Mouse (Mus musculus): ENCODE data around the gene Slc26a9.

Gene Slc26a9

DNA sequence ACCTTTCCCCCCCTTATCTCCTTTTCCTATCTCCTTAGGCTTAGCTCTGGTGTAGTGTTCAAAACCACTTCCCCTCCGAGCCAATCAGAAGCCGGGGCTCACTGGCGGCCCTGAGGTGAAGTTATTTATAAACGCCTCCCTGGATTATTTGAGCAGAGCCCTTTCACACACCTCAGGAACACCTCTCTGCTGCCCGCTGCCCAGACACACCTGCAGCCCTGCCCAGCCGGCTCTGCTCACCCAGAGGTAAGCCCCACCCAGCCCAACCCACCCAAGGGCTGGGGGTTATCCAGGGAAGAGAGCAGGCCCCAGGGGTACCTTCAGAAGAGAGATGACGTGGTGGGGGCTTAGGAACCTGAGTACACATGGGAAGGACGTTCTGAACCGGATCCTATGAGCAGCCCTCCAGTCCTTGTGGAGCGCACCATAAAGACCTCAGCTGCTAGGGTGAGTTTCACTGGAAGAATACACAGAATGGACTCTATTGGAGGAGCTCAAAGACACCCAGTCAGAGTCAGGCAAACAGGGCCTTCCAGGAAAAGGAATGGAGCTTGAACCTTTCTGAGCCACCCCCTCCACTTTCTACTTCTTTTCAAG, at the start of gene Slc26a9:
Gene Slc26a9 (plus strand): TSS at position 155 of the 597 bp plus-strand sequence.
- no peak for DNase-seq (ENCODE audit: low read depth, low spot score)

DNA sequence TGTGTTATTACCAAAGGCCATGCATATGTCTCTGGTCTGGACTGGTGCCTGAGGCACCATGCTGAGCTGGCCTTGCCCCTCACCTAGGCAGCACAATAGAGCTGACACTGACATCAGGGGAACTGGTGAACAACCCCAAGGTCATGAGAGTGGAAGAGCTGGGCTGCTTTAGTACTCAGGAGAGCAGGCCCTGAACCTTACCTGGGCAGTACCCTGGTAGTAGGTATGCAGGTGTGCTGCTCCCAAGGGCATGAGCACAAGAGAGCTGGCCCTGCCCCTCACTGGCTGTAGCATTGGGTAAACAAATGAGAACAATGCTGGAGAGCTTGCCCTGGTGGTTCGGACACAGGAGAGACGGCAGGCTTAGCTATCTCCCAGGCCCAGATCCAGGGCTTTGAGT, 48.5 kb upstream of the Slc26a9 start:
- no peak for DNase-seq (ENCODE audit: low read depth, low spot score)

DNA sequence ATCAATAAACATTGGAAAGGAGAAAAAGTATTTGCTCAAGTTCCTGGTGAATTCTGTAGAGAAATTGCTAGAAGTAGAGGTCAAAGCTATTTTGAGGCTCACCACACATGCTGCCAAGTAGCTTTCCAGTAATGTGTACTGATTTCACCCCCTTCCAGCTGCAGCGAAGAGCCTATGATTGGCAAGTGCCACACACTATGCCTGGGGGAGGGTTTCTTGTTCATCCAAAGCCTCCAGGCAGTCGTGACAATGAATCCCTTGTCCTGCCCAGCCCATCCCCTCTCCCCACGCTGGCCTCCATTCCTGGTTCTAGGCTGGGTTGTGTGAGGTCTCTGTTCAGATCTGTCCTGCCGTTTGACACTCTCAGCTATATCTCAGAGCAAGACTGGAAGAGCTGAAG, 47.5 kb upstream of the Slc26a9 start:
- no peak for DNase-seq (ENCODE audit: low read depth, low spot score)

DNA sequence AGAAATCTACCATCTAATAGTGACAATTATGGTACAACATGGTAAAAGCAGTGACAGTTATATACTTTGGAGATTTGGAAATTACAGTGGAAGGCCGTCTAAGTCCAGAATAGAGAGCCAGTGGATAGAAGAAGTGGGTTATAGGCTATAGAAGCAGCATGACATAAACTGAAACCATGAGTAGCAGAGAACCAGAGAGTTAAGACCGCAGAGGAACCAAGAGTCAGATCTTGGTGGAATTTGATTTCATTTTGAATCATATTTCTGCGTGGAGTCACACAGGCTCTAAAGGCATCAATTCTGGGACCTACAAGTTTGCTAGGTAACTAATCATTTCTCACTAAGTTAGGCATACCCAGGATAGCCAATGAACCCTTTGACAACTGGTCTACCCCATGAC, 45.1 kb upstream of the Slc26a9 start:
- no peak for DNase-seq (ENCODE audit: low read depth, low spot score)

DNA sequence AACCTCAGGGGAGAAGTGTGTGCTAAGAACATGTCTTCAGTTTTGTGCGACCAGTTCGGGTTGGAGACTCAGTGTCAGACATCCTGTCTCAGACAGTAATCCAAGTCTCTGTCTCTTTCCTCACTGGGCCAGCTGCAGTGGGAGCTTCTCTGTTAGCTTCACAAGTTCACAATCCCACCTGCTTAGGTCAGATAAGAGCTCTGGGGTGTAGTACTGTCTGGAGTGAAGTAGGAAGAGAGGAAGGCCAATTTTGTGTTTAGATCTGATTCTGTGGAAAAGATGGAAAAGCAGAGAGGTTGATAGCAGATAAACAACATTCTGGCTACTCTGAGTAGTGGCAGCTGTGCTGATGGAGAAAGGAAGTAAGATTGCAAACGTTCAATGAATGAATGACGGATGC, 44.2 kb upstream of the Slc26a9 start:
- no peak for DNase-seq (ENCODE audit: low read depth, low spot score)

DNA sequence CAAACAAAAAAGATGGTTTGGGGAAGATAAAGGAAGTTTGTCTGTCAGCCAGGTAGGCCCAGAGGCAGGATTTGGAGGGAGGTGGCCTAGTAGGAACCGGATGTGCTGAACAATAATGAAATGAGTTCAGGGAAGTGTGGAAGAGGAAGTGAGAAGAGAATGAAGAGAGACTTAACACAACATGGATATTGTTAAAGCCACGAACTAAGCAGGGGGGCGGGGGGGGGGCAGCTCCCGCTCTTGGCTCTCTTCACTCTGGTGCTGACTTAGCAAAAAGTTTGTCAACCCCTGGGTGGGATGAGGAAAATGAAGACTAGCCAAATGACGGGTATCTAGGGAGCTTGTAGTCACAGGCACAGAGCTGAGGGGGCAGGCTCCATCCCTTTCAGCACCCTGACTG, 43.4 kb upstream of the Slc26a9 start:
- no peak for DNase-seq (ENCODE audit: low read depth, low spot score)

DNA sequence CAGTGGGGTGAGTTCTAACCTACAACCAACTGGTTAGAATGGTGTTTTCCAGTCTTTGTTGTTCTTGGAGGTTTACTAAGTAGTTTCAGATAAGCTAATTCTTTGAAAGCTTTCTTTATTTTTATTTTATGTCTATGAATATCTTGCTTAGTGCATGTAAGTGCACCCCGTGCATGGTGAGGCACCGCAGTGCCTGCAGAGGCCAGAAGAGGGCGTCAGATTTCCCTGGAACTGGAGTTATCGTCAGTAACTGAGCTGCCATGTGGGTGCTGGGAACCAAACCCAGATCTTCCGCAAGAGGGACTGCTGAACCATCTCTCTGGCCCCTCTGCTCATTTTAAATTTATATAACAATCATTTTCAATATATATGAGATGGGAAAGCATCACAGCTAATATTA, 42.4 kb upstream of the Slc26a9 start:
- DNase-seq (ENCODE audit: low read depth, low spot score) = no peak

DNA sequence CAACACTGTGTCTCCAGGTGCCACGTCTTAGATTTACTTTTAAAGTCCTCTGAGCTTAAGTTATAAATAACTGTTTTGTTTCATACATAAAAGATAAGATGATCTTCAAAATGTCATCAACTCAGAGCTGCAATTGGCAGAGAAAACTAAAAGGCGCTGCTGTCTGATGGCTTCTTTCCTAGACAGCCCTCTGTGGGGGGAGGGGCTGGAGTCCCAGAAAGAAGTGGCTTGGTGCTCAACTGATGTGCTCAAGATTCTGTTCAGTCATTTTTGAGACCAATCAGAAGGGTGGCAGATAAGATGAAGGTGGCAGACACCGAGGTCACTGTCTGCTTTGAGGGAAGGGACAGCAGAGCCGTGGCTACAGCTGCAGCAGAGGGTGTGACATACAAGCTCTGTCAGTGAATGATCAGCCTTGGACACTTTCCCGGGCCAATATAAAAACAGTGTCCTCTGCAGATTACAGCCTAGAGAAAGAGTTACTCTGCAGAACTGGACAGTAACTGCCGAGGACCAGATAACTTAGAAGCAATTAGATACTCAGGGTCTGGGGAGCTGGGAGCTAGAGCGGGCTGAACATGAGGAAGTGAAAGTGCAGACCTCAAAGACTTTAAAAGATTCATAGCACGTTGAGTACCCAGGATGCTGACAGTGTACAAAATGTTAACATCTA, 41.6 kb upstream of the Slc26a9 start:
- no peak for DNase-seq (ENCODE audit: low read depth, low spot score)

DNA sequence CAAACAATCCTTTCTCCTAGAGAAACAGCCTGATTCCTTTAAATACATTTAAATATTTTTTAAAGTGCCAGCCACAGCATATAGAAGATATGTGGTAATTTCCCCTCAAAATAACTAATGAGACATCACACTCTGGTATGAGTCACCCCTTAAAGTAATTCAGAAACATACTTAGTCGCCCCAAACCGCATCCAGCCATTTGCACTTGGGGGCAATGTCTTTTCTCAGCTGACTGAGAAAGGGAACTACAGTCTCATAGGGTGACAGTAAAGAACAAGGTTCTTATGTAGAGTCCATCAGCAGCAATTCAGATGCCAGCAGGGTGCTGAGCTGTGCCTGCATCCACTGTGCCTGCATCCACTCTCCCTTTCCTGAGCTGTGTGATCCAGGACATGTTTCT, 40.3 kb upstream of the Slc26a9 start:
- DNase-seq (ENCODE audit: low read depth, low spot score) = no peak

DNA sequence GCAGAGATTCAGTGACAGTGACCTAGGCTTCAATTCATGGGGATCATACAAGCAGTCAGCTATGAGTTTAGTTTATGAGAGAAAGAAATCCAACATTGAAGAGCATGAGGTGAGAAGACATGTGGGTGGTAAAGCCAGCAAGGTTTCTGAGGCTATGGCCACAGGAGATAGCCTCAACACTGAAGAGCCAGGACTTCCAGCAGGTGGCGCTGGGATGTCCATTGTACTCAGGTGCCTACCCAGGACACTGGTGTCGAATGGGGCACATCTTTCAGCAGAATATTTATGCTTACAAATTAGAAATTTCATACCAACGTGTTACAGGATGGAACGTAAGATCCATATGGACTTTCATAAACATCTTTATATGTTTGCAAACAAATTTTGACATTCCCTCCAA, 35.5 kb upstream of the Slc26a9 start:
- DNase-seq (ENCODE audit: low read depth, low spot score) = peak; percentile 24

DNA sequence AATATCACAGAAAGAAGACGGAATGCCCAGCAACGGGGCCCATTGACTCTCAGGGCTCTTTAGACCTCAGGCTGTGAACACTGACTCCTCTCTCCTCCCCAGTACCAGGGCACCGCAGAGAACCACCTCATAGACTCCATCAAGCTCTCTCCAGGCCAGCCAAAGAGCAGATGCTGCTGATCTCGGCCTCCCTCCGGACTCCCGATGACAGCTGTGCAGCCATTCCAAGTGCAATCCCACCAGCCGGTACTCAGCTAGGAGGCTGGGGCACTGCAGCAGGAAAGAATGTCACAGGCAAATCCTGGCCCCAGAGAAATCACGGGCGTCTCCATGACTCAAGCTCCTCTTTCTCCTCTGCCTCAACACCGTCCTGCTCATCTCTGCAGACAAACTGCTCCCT, 32.3 kb upstream of the Slc26a9 start:
- no peak for DNase-seq (ENCODE audit: low read depth, low spot score)

DNA sequence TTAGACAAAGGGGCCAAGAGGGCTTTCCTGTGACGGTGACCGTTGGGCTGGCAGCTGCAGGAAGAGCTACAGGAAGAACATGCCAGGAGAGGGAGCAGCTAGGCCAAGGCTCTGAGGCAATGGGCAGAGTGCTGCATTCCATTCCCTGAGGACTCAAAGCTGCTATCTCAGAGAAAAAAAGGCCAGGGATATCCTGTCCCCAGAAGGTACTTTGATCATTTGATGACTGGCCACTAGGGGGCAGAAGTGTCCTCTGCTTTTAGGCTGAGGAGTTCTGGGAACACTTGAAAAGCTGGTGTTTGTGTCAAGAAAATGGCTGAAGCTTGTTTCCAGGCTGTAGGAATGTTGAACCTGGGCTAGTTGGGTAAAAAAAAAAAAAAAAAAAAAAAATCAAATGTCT, 31.4 kb upstream of the Slc26a9 start:
- DNase-seq (ENCODE audit: low read depth, low spot score) = peak; percentile 79

DNA sequence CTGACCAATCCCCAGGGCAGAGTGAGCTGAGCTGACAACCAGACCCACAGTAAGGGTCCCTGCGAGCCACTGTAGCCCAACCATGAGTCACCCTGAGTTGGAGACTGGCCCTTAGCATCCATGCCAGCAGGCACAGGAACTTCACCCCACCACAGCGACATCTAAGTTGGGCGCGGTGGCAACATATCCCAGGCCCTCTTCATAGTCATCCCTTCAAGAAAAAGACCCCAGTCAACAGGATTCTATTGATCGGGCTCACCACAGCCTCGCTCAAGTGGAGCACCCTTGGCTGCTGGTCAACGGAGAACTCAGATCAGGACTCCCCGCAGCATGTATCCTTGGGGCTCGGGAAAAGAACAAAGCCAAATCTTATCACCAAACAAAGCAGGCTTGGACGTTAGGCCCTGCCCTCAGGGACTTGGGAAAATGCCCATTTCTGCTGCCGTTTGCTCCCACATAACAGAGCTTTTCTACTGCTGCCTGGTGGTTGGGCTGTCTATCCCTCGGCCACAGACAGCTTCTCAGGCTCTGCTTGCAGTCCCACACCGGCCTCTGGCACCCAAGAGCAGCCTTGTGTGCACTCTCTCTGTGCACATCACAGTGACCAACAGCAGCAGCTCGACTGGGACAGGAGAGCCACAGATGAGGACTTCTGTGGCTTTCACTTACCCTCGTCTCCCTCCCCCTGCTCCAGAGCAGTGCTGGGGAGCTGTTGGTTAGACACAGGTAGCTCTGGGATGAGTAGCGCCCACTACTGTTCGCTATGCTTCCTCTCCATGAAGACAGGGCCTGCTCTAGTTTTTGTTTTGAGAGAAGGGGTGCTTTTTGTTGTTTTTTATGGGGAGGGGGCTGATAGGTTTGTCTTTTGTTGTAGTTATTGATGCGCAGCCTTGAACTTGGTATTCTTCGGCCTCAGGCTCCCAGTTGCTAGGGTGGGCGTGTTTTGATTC, 29.2 kb upstream of the Slc26a9 start:
- DNase-seq (ENCODE audit: low read depth, low spot score) = no peak

DNA sequence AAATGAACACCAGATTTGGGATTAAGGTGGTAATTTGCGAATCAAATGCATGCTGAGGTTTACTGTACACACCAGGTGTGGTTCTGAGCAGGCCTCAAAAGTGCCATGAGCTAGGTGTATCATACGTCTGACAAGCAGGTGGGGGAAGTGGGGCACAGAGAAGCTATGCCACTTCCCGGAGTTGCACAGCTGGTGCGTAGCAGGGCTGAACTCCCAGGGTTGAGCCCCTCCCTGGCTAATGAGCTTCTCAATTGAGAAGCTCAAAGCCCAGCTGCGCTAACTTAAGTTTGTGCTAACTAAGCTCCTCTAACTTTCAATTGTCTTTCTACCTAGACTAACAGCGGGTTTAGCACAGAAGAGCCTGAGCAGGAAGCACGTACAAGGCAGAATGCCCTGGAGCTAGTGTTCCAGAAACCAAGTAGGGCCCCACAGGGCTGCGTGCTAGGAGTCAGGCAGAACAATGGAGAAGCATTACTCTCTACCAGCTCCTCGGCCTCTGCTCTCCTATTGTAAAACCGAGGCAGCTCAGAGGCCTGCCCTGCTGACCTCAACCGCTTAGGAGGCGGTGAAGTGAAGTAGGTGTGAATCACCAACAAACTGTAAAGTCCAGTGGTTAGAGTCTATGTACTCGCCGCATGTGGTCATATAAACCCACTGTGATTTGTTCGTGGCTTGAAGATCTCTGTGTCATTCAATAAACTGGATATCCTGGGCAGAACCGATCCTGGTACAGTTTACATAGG, 24.7 kb upstream of the Slc26a9 start:
- no peak for DNase-seq (ENCODE audit: low read depth, low spot score)

DNA sequence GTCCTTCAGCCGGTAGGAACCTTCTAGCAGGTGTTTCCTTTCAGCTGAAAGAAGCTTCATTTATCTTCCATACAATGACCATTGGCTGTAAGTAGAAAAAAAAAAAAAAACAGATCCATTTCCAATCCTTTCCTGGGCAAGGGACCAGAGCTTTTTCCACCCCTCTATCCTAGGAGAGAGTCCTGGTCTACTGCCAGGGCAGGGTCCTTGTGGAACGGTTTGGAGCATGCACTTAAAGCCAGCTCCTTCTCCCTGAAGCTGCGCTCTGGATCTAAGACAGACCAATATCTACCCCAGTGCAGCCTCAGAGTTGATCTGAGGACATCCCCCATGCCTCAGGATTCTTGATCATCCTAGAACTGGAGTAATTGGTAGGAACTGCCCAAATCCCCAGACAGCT, 21.8 kb upstream of the Slc26a9 start:
- no peak for DNase-seq (ENCODE audit: low read depth, low spot score)

DNA sequence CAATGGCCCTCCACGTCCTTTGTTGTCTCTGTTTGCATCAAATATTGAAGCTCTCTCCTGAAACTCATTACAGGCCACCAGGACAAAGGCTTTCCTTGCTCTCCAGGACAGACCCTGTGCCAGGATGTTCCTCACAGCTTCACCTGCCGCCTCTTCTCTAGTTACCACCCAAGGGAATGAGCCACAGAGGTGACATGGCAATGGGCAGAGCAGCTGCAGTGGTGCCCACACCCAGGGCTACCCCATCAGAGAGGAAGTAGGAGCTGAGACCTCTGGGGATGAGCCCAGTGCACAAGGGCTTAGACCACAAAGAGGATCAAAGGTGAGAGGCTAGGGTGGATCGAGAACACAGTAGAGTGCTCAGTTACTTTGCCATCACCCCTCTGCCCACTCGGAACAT, 20.3 kb upstream of the Slc26a9 start:
- DNase-seq (ENCODE audit: low read depth, low spot score) = no peak

DNA sequence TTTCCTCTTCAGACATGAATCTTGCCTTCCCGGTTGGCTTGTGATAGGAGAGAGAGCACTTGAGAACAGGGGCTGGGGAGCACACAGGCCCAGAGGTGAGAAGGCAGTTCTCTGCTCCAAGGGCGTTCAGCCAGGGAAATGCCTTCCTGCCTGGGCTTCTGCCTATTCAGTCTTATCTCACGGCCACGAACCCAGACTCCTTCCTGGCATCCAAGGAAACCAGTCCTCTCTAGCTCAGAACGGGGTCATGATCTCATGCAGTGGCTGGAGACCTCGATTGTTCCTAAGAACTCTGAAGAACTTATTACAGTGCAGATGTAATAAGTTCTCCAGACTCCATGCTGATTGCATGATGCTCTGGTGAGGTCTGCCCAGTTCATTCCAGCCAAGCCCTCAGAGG, 17.2 kb upstream of the Slc26a9 start:
- no peak for DNase-seq (ENCODE audit: low read depth, low spot score)

DNA sequence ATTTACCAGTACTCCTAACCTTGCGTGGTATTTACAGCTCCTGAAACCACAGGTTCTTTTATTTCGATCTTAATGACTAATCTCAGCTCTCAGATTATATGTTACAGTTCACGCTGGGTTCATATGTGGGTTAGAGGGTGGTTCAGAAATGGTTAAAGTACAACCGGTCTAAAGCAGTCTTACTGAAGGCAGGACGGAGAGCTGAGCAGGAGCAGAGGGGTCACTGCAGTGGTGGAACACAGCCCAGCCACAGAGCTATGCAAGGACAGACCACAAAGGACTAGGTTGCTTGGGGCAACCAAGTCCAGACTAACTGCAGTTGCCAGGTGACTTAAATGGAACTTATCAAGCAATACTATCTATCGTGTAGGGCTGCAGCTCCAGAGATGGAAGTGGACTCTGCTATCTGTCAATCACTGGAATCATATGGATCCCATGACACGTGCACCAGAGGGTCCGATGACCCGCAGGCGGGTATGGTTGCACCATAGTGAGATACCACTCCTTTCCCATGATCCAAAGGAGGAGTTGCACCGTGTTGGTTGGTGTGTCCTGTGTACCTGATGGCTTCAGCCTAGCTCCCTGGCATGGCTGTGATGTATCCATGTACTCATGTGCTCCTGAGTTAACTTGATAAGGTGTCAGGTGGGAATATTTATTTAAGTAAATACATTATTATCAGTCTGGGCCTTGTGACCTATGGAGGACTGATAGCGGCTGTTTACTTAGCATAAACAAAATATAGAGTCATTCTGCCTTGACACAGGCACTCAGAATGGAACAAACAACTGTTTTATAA, 13.0 kb upstream of the Slc26a9 start:
- no peak for DNase-seq (ENCODE audit: low read depth, low spot score)

DNA sequence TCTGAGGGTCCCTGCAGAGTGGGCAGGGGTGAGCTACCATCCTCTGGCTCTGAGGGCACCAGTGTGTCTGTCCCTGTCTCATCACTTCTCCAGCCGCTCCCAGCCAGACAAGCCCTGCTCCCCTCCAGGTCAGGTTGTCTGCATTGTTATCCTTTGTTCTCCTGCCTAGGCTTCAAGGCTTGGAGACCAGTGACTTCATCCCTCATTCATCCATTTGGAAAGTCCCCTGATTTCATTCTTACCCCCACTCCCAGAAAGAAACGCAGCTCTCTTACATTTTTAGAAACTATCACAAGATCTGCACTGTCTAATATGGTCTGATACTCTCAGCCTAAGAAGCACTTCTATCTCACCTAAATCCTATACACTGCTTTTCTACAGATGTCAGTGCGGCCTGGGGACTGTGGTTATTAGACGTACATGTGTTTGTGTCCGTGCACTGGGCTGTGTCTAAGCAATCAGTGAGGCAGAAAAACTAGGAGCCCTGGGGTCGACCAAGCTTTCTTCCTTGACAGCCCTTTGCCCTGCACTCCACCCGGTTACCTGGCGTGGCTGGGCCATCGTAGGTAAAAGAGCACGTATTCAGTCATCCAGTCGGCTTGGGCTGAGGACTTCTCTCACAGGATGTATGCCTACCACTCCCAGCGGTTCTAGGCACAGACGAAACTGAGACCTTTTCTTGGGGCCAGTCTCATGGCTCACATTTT, 10.2 kb upstream of the Slc26a9 start:
- DNase-seq (ENCODE audit: low read depth, low spot score) = no peak

DNA sequence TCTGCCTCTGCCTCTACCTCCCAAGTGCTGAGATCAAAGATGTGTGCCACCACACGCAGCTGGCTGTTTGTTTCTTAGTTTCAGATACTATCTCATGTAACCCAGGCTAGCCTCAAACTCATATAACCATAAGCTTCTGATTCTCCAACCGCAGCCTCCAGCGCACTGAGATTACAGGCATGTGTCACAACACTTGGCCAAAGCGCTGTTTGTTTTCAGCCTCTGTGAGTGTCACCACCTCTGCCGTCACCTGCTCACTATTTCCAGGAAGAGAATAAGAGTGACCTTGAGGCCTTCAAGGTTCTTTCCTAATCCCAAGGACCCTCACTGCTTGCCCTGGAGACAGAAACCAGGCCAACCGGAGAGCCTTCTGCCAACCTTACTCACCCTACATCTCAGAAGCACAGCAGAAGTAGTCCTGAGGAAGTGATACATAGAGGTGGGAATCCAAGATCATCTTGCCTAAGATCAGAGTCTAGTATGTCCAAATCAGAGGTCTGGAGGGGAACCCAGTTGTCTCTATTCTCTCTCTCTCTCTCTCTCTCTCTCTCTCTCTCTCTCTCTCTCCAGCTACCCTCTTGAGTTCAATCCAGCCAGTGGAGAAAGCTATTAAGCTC, 9.1 kb upstream of the Slc26a9 start:
- DNase-seq (ENCODE audit: low read depth, low spot score) = no peak

Data from embryo, embryonic 11.5 days (tissue).